Mouse (Mus musculus) midbrain, postnatal 0 days (tissue): ENCODE results near the gene Mob3b. TPM values are rescaled to one million over a fixed set of nuclear protein-coding genes. Genes with fewer than 3 reads are reported as not detected.
A peak's percentile ranks its signal among the peaks of the same experiment; 100 is the strongest.

ENCODE experiments used
- ATAC-seq: fragments of 200-750 bp; cut with Nextera tagmentation; 2 replicates; pipeline ENCODE4 v1.8.0; 2017; ENCODE audit warnings: moderate number of reproducible peaks, mild to moderate bottlenecking, moderate TSS enrichment, moderate library complexity; ENCODE audit not compliant: low FRiP score
- DNase-seq: peaks from one replicate; pipeline ENCODE4 v3.0.0-alpha.2; 2015; ENCODE audit warnings: low spot score
- H3K27ac ChIP-seq: fragments of 300-500 bp; sonication (generic); 2 replicates; pipeline ENCODE4 v1.5.1; 2014; ENCODE audit warnings: low read depth, mild to moderate bottlenecking, low read length, mixed read lengths
- H3K27me3 ChIP-seq: fragments of 300-500 bp; sonication (generic); 2 replicates; pipeline ENCODE4 v1.6.1; 2014; ENCODE audit warnings: low read length, control low read depth, mixed read lengths; ENCODE audit not compliant: insufficient read depth
- H3K36me3 ChIP-seq: fragments of 300-500 bp; sonication (generic); 2 replicates; pipeline ENCODE4 v1.6.1; 2014; ENCODE audit warnings: low read length, control low read depth, mixed read lengths; ENCODE audit not compliant: insufficient read depth
- H3K4me1 ChIP-seq: fragments of 300-500 bp; sonication (generic); 2 replicates; pipeline ENCODE4 v1.6.1; 2014; ENCODE audit warnings: mild to moderate bottlenecking, control low read depth, antibody characterized with exemption, low read length, mixed read lengths; ENCODE audit not compliant: insufficient read depth
- H3K4me2 ChIP-seq: fragments of 300-500 bp; sonication (generic); 2 replicates; pipeline ENCODE4 v1.6.1; 2014; ENCODE audit warnings: low read depth, mild to moderate bottlenecking, low read length, mixed read lengths; ENCODE audit not compliant: poor library complexity, severe bottlenecking
- H3K4me3 ChIP-seq: fragments of 300-500 bp; sonication (generic); 2 replicates; pipeline ENCODE4 v1.5.1; 2014; ENCODE audit warnings: low read depth, mild to moderate bottlenecking, low read length, moderate library complexity
- H3K9ac ChIP-seq: fragments of 300-500 bp; sonication (generic); replicated peaks from 2 replicates; pipeline ENCODE4 v1.6.1; 2014; ENCODE audit warnings: mild to moderate bottlenecking, low read length, moderate library complexity, mixed read lengths; ENCODE audit not compliant: poor library complexity, severe bottlenecking
- H3K9me3 ChIP-seq: fragments of 300-500 bp; sonication (generic); 2 replicates; pipeline ENCODE4 v1.6.1; 2016; ENCODE audit warnings: low read length, control low read depth
- CTCF ChIP-seq: IDR thresholded peaks from 2 replicates; pipeline ENCODE4 v1.5.1; 2016; ENCODE audit warnings: antibody characterized with exemption, mild to moderate bottlenecking
- WGBS: fragments of 180-500 bp; shearing (Covaris S2); extraction: QIAGEN DNeasy Blood & Tissue Kit; methylation state at CpG from one replicate; pipeline ENCODE4 v1.1.7; 2014; 5-methylcytosine and 5-hydroxymethylcytosine counted together
- polyA plus RNA-seq: library from polyadenylated mRNA; unstranded; fragments of >200 nt; fragmentation: Nextera tagmentation; extraction: Ambion mirVana; gene quantifications from 2 replicates; pipeline ENCODE4 v1.2.1, GENCODE M21; 2015
- total RNA-seq: library from RNA; depleted of rRNA; stranded (reverse); fragments of >200 nt; gene quantifications from 2 replicates; pipeline ENCODE4 v1.2.3, GENCODE M21; 2014

Gene Mob3b
- total and polyA plus RNA-seq, 2 experiments from 2014 or later: 0.77 to 1.6 TPM

- Histone ChIP-seq H3K4me1 (no peaks in the 10 kb centered on the region), H3K27ac (no peak overlapping the region), H3K9me3 (no peaks in the 10 kb centered on the region), H3K9ac (no peak overlapping the region), H3K27me3 (no peaks in the 10 kb centered on the region), H3K4me3 (no peak overlapping the region), H3K4me2 (no peak overlapping the region), H3K36me3 (no peaks in the 10 kb centered on the region)
- TF ChIP-seq CTCF: no peak
- DNase-seq (no peak), ATAC-seq (no peak)
- 72% methylated on average over 10 of the region's 10 CpGs for WGBS
Measured at GRCm38 (mm10) chr4:35082476-35083114, 74.7 kb downstream of the Mob3b start.

- H3K27me3 ChIP-seq: no peaks in the 10 kb centered on the region
- no peak overlapping the region for H3K27ac ChIP-seq
- H3K9ac ChIP-seq: no peak overlapping the region
- no peaks in the 10 kb centered on the region for H3K4me1 ChIP-seq
- H3K4me2 ChIP-seq: no peak overlapping the region
- H3K9me3 ChIP-seq: no peaks in the 10 kb centered on the region
- DNase-seq (no peak), ATAC-seq (no peak)
- H3K4me3 ChIP-seq: no peak overlapping the region
- 93% methylated on average over 6 of the region's 6 CpGs for WGBS
- no peaks in the 10 kb centered on the region for H3K36me3 ChIP-seq
- no peak for TF ChIP-seq CTCF
Measured at GRCm38 (mm10) chr4:35080285-35080684, 77.0 kb downstream of the Mob3b start.

- Histone ChIP-seq H3K4me1 (peaks cover 9% of the 10 kb centered on the region; the same call in 1 of the 2 replicates), H3K36me3 (no peaks in the 10 kb centered on the region), H3K4me2 (no peak overlapping the region), H3K4me3 (no peak overlapping the region), H3K27ac (no peak overlapping the region), H3K9me3 (no peaks in the 10 kb centered on the region), H3K27me3 (no peaks in the 10 kb centered on the region), H3K9ac (no peak overlapping the region)
- ATAC-seq: no peak
- DNase-seq: no peak
- TF ChIP-seq CTCF: no peak
- WGBS: 69% methylated on average over 4 of the region's 4 CpGs
Measured at GRCm38 (mm10) chr4:35068739-35069138, 88.5 kb downstream of the Mob3b start.

GRCm38 (mm10) chr4:35066163-35066562 lies 91.1 kb downstream of the Mob3b start:
- Histone ChIP-seq H3K27me3 (no peaks in the 10 kb centered on the region), H3K4me2 (no peak overlapping the region), H3K36me3 (no peaks in the 10 kb centered on the region), H3K9ac (no peak overlapping the region), H3K4me3 (no peak overlapping the region), H3K27ac (no peak overlapping the region), H3K9me3 (no peaks in the 10 kb centered on the region), H3K4me1 (peaks cover 9% of the 10 kb centered on the region; the same call in 1 of the 2 replicates)
- 73% methylated on average over 4 of the region's 4 CpGs for WGBS
- DNase-seq (no peak), ATAC-seq (no peak)
- no peak for TF ChIP-seq CTCF

GRCm38 (mm10) chr4:35065075-35065838 lies 92.0 kb downstream of the Mob3b start:
- H3K9me3 ChIP-seq: no peaks in the 10 kb centered on the region
- 45% methylated on average over 15 of the region's 15 CpGs for WGBS
- H3K4me3 ChIP-seq: no peak overlapping the region
- no peaks in the 10 kb centered on the region for H3K36me3 ChIP-seq
- no peaks in the 10 kb centered on the region for H3K27me3 ChIP-seq
- peaks cover 9% of the 10 kb centered on the region; the same call in 1 of the 2 replicates for H3K4me1 ChIP-seq
- TF ChIP-seq CTCF: peak; percentile 44
- H3K4me2 ChIP-seq: no peak overlapping the region
- ATAC-seq: no peak
- no peak overlapping the region for H3K27ac ChIP-seq
- peak; percentile 58 for DNase-seq
- no peak overlapping the region for H3K9ac ChIP-seq

GRCm38 (mm10) chr4:35063146-35063719 lies 94.1 kb downstream of the Mob3b start:
- Histone ChIP-seq H3K27me3 (no peaks in the 10 kb centered on the region), H3K4me3 (no peak overlapping the region), H3K36me3 (no peaks in the 10 kb centered on the region), H3K4me2 (no peak overlapping the region), H3K27ac (no peak overlapping the region), H3K9me3 (no peaks in the 10 kb centered on the region), H3K4me1 (peaks cover 9% of the 10 kb centered on the region; the same call in 1 of the 2 replicates), H3K9ac (no peak overlapping the region)
- no peak for TF ChIP-seq CTCF
- 70% methylated on average over 7 of the region's 7 CpGs for WGBS
- ATAC-seq (no peak), DNase-seq (no peak)
